Mouse (Mus musculus): ENCODE measurements at regions not wholly inside any gene's neighbourhood (a gene's known extent, or its start where the extent isn't known, plus 50 kb on each side); places are given as distances from the start of the nearest gene placed in this dataset.

- TF ChIP-seq CHD2 (IDR thresholded peaks at IDR 0.05; ENCODE audit: low read depth, low read length) (no peak), MAFK (IDR thresholded peaks at IDR 0.05; ENCODE audit: insufficient read depth, low read depth, low read length) (no peak), ZC3H11A (IDR thresholded peaks at IDR 0.05; ENCODE audit: borderline replicate concordance, low read depth, low read length) (no peak), ZNF384 (IDR thresholded peaks at IDR 0.05; ENCODE audit: low read depth, low read length) (no peak)
Observed at GRCm38 (mm10) chr3:5806947-5807575, 56.5 kb downstream of the Gm8797 start.
